Mouse (Mus musculus): ENCODE data around the gene Diaph2. TPM values are rescaled to one million over a fixed set of nuclear protein-coding genes. Genes with fewer than 3 reads are reported as not detected.
A peak's percentile ranks its signal among the peaks of the same experiment; 100 is the strongest.

The Diaph2 gene
- total RNA-seq (2021), result 10 to 100 TPM; 14.7 to 15.2 TPM
- long read RNA-seq, experiment 1, result 0 reads
- long read RNA-seq, experiment 2, full-length matches to known transcripts, result 1 of 2 reads
- long read RNA-seq, experiment 2, partial matches to known transcripts, result 0 of 2 reads
- long read RNA-seq, experiment 2, other reads (novel, unspliced or antisense), result 1 of 2 reads

GRCm38 (mm10) chrX:129749571-129750061 is at the start of gene Diaph2:
Diaph2 (plus strand) TSS chrX:129749742.
- DNase-seq, result peak; percentile 77 to 79

GRCm38 (mm10) chrX:129701634-129702312 is 47.8 kb upstream of the Diaph2 start:
- no peak for DNase-seq
- intact Hi-C loops (cut with DNase I), result no loop called here

More at GRCm38 (mm10) chrX:129749571-129750061, at the start of gene Diaph2:
- intact Hi-C loops (cut with DNase I), result no loop called here

GRCm38 (mm10) chrX:129709656-129710055 is 39.9 kb upstream of the Diaph2 start:
- intact Hi-C loops (cut with DNase I), result no loop called here
- DNase-seq, result no peak

GRCm38 (mm10) chrX:129728717-129729220 is 20.8 kb upstream of the Diaph2 start:
- DNase-seq, result no peak
- intact Hi-C loops (cut with DNase I), result no loop called here

- DNase-seq, result no peak
- intact Hi-C loops (cut with DNase I), result no loop called here
These were observed 13.0 kb upstream of the Diaph2 start for GRCm38 (mm10) chrX:129736562-129736961.

- no peak for DNase-seq
- intact Hi-C loops (cut with DNase I), result no loop called here
These were observed 10.3 kb upstream of the Diaph2 start for GRCm38 (mm10) chrX:129739226-129739625.

- intact Hi-C loops (cut with DNase I), result no loop called here
These were observed 6.6 kb upstream of the Diaph2 start for GRCm38 (mm10) chrX:129742981-129743380.

GRCm38 (mm10) chrX:129745976-129746375 is 3.6 kb upstream of the Diaph2 start:
- no peak for DNase-seq
- intact Hi-C loops (cut with DNase I), result no loop called here

More at GRCm38 (mm10) chrX:129742981-129743380, 6.6 kb upstream of the Diaph2 start:
- DNase-seq, result no peak

GRCm38 (mm10) chrX:129749102-129749501 is 440 bp upstream of the Diaph2 start:
- no peak for DNase-seq
- intact Hi-C loops (cut with DNase I), result no loop called here

GRCm38 (mm10) chrX:129750094-129750569 is 590 bp downstream of the Diaph2 start:
- peak; percentile 33 to 38 for DNase-seq
- intact Hi-C loops (cut with DNase I), result no loop called here

- DNase-seq, result no peak
- intact Hi-C loops (cut with DNase I), result no loop called here
These were observed 1.1 kb downstream of the Diaph2 start for GRCm38 (mm10) chrX:129750606-129751005.

GRCm38 (mm10) chrX:129756606-129757005 is 7.1 kb downstream of the Diaph2 start:
- DNase-seq, result no peak

GRCm38 (mm10) chrX:129762649-129763048 is 13.1 kb downstream of the Diaph2 start:
- intact Hi-C loops (cut with DNase I), result no loop called here
- DNase-seq, result no peak

More at GRCm38 (mm10) chrX:129756606-129757005, 7.1 kb downstream of the Diaph2 start:
- intact Hi-C loops (cut with DNase I), result no loop called here

GRCm38 (mm10) chrX:129765378-129765777 is 15.8 kb downstream of the Diaph2 start:
- no peak for DNase-seq

GRCm38 (mm10) chrX:129766811-129767210 is 17.3 kb downstream of the Diaph2 start:
- intact Hi-C loops (cut with DNase I), result no loop called here
- no peak for DNase-seq

More at GRCm38 (mm10) chrX:129765378-129765777, 15.8 kb downstream of the Diaph2 start:
- intact Hi-C loops (cut with DNase I), result no loop called here

- intact Hi-C loops (cut with DNase I), result no loop called here
- DNase-seq, result no peak
These were observed 21.1 kb downstream of the Diaph2 start for GRCm38 (mm10) chrX:129770625-129771024.

GRCm38 (mm10) chrX:129773556-129774255 is 24.2 kb downstream of the Diaph2 start:
- intact Hi-C loops (cut with DNase I), result no loop called here
- no peak for DNase-seq

GRCm38 (mm10) chrX:129774478-129774877 is 24.9 kb downstream of the Diaph2 start:
- intact Hi-C loops (cut with DNase I), result no loop called here
- DNase-seq, result no peak

GRCm38 (mm10) chrX:129776761-129777160 is 27.2 kb downstream of the Diaph2 start:
- no peak for DNase-seq
- intact Hi-C loops (cut with DNase I), result no loop called here

GRCm38 (mm10) chrX:129777404-129777962 is 27.9 kb downstream of the Diaph2 start:
- intact Hi-C loops (cut with DNase I), result no loop called here
- no peak for DNase-seq

GRCm38 (mm10) chrX:129781844-129782243 is 32.3 kb downstream of the Diaph2 start:
- DNase-seq, result no peak
- intact Hi-C loops (cut with DNase I), result no loop called here
